ENCODE assay signal across 15 mouse cellular contexts in the genomic region with DNA sequence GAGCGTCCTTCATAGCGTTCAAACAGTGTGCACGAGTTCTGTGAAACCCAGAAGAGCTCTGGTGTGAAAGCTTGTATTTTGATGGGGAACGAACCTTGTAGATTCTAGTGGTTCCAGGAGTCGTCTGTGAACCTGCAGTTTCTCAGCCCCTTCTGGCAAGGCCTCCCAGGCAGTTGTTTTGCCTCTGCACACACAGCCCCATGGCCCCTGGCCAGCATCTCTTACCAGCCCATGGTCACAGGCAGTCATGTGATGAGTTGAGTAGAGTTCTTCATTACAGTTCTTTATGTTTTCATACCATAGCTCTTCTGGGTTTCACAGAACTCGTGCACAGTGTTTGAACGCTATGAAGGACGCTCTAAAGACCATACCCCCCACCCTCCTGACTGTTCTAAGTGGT.
"Had no signal": no experiment of that assay in that cellular context is flagged by ENCODE, and none has a peak within 500 bp of the region (broad histone marks: within the 10 kb centered on the region; RNA-seq: fewer than 3 reads in every experiment).

No protein-coding gene starts in this region.

- H3K9me3 ChIP-seq: intestine, embryonic 15.5 days; limb, embryonic 13.5 days; liver, embryonic 13.5 days; midbrain, embryonic 12.5 days; neural tube, embryonic 13.5 days had no signal

- H3K4me2 ChIP-seq: intestine, embryonic 15.5 days; limb, embryonic 13.5 days; liver, embryonic 13.5 days; midbrain, embryonic 12.5 days; neural tube, embryonic 13.5 days had no signal

- H3K4me1 ChIP-seq: midbrain, embryonic 12.5 days; neural tube, embryonic 13.5 days had no signal

- H3K9ac ChIP-seq: intestine, embryonic 15.5 days; limb, embryonic 13.5 days; liver, embryonic 13.5 days; midbrain, embryonic 12.5 days; neural tube, embryonic 13.5 days had no signal

- H3K4me3 ChIP-seq: intestine, embryonic 15.5 days; limb, embryonic 13.5 days; liver, embryonic 13.5 days; midbrain, embryonic 12.5 days; neural tube, embryonic 13.5 days had no signal

- H3K27ac ChIP-seq: intestine, embryonic 15.5 days; limb, embryonic 13.5 days; liver, embryonic 13.5 days; midbrain, embryonic 12.5 days; neural tube, embryonic 13.5 days had no signal

- DNase-seq: kidney, adult 18-20 months; kidney, postnatal 14 days; left cerebral cortex, postnatal 4 days; liver, embryonic 13.5 days; lung, adult 18-20 months; lung, postnatal 10 days; right cerebral cortex, postnatal 4 days; spleen, adult 18-20 months; thymus, adult 18-20 months; thymus, postnatal 14 days had no signal

- H3K27me3 ChIP-seq: intestine, embryonic 15.5 days; limb, embryonic 13.5 days; liver, embryonic 13.5 days; midbrain, embryonic 12.5 days; neural tube, embryonic 13.5 days had no signal

- ATAC-seq: intestine, embryonic 15.5 days; midbrain, embryonic 16.5 days had no signal
